Mouse (Mus musculus) CH12.LX (cell line): Measurements from ENCODE around the gene Nxn.

ENCODE experiments used
- CTCF ChIP-seq, 2 experiments: IDR thresholded peaks in 1 of 2; conservative IDR thresholded peaks in 1 of 2; 2 replicates each; pipeline ENCODE4 v1.5.1; 2011 to 2012; ENCODE audit warnings: low read depth in 2 of 2, low read length in 2 of 2, improper control_type of control experiment in 1 of 2, inconsistent platforms in 1 of 2, mild to moderate bottlenecking in 1 of 2, moderate library complexity in 1 of 2
- EP300 ChIP-seq: IDR thresholded peaks from 2 replicates; pipeline ENCODE4 v1.6.1; 2011; ENCODE audit warnings: low read length, improper control_type of control experiment
- SIN3A ChIP-seq: IDR thresholded peaks from 2 replicates; pipeline ENCODE4 v1.6.1; 2012; ENCODE audit warnings: low read length, improper control_type of control experiment, inconsistent platforms

- no peak for TF ChIP-seq EP300
- no peak for TF ChIP-seq SIN3A
- peak in 1 of 2 experiments; percentile 18; a peak in 1 of 4 replicates for TF ChIP-seq CTCF (conservative IDR thresholded peaks at IDR 0.05 in 1 of 2, IDR thresholded peaks at IDR 0.05 in 1 of 2; ENCODE audit: low read depth in 2 of 2, low read length in 2 of 2)
Observed at GRCm38 (mm10) chr11:76258511-76258910, 140.4 kb downstream of the Nxn start.
